Mouse (Mus musculus) liver, embryonic 11.5 days (tissue): Measurements from ENCODE around the gene Tnk1. TPM values are rescaled to one million over a fixed set of nuclear protein-coding genes. Genes with fewer than 3 reads are reported as not detected.

Experiments used
- ATAC-seq: fragments of 200-750 bp; cut with Nextera tagmentation; replicated peaks from 2 replicates; pipeline ENCODE4 v1.8.0; 2017; ENCODE audit warnings: moderate number of reproducible peaks, mild to moderate bottlenecking, moderate TSS enrichment, moderate library complexity; ENCODE audit not compliant: low FRiP score
- DNase-seq: peaks from one replicate; pipeline ENCODE4 v3.0.0-alpha.2; 2017; ENCODE audit warnings: low spot score
- H3K27ac ChIP-seq: fragments of 300-500 bp; sonication (generic); 2 replicates; pipeline ENCODE4 v1.5.1; 2014; ENCODE audit warnings: mild to moderate bottlenecking, low read depth, low read length, control low read depth
- H3K27me3 ChIP-seq: fragments of 300-500 bp; sonication (generic); replicated peaks from 2 replicates; pipeline ENCODE4 v1.6.1; 2014; ENCODE audit warnings: low read length, mixed read lengths; ENCODE audit not compliant: control insufficient read depth, insufficient read depth
- H3K36me3 ChIP-seq: fragments of 300-500 bp; sonication (generic); 2 replicates; pipeline ENCODE4 v1.6.1; 2014; ENCODE audit warnings: mild to moderate bottlenecking, low read length, moderate library complexity, mixed read lengths; ENCODE audit not compliant: control insufficient read depth, insufficient read depth
- H3K4me1 ChIP-seq: fragments of 300-500 bp; sonication (generic); replicated peaks from 2 replicates; pipeline ENCODE4 v1.6.1; 2014; ENCODE audit warnings: low read length, mixed read lengths; ENCODE audit not compliant: control insufficient read depth, insufficient read depth
- H3K4me2 ChIP-seq: fragments of 300-500 bp; sonication (generic); 2 replicates; pipeline ENCODE4 v1.6.1; 2014; ENCODE audit warnings: mild to moderate bottlenecking, control low read depth, moderate library complexity
- H3K4me3 ChIP-seq: fragments of 300-500 bp; sonication (generic); 2 replicates; pipeline ENCODE4 v1.5.1; 2014; ENCODE audit warnings: low read depth, low read length, control low read depth
- H3K9ac ChIP-seq: fragments of 300-500 bp; sonication (generic); 2 replicates; pipeline ENCODE4 v1.6.1; 2014; ENCODE audit warnings: low read depth, low read length, control low read depth
- H3K9me3 ChIP-seq: fragments of 300-500 bp; sonication (generic); 2 replicates; pipeline ENCODE4 v1.6.1; 2016; ENCODE audit warnings: low read length, inconsistent platforms, mixed read lengths; ENCODE audit not compliant: control insufficient read depth
- WGBS: fragments of 180-500 bp; shearing (Covaris S2); extraction: QIAGEN DNeasy Blood & Tissue Kit; methylation state at CpG from one replicate; pipeline ENCODE4 v1.1.7; 2014; 5-methylcytosine and 5-hydroxymethylcytosine counted together
- polyA plus RNA-seq: library from polyadenylated mRNA; unstranded; fragments of >200 nt; fragmentation: Nextera tagmentation; extraction: Ambion mirVana; gene quantifications from 2 replicates; pipeline ENCODE4 v1.2.1, GENCODE M21; 2014

Gene Tnk1
- polyA plus RNA-seq, 1 experiment from 2014 or later: 0.62 TPM

DNA sequence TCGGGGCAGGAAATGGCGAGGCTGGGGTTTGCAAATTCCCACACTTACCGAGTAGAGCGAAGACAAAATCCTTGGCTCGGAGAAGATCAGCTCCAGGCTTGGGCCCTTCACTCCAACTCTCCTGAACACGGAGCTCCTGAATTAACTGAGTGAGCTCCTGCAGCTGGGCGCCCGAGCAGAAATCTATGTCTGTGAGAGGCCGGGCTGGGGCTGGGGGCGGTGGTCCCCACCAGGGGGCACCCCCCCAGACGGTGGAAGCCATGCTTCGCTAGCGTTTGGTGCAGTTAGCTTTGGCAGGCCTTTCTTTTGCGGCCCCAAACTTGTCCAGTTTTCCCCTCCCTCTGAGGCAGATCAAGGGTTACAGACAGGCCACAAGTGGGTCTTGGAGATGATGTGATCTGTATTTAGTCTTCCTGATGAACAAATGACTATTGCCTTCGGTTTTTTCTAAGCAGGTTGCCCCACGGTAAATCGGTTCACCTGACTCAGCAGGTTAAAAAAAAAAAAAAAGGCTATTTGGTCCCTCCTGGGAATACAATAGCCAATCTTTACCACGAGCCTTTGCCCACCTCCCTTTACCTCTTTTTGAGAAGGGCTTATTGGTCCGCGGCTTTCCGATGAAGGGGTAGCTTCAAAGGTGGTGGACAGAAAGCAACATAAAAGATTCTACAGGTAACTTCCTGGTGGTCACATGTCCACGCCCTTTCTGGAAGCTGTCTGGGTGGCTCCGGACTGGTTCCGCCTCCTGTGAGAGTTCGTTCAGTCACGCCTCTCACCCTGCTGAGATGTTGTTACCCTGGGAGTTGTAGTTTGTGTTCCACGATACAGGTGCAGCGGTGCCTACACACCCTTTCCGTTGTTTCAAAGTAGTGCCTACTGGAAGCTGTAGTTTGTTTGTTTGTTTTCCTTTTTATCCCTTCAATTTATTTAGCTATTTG is 53.3 kb downstream of the Tnk1 start, which contains the start of gene Tmem102:
Gene Tmem102, minus strand, starts transcription at position 653 of the 938 bp plus-strand sequence.
- no peak for DNase-seq
- ATAC-seq: no peak
- WGBS: 14% methylated on average over 29 of the region's 29 CpGs

DNA sequence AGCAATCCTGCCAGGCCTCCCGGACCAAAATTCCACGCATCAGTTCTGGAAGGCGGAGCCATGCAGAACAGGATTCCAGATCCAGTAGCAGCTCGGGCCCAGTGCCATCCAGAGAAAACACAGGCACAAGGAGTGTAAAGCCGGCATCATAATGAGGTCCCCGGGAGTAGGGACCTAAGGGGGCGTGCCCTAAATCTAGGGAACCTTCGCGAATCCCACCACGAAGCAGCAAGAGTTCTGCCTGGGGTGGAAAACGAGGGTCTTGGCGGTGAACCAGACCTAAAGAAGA is 53.9 kb downstream of the Tnk1 start:
- 14% methylated on average over 12 of the region's 12 CpGs for WGBS
- Histone ChIP-seq H3K4me2 (peak overlapping the region; percentile 94), H3K4me3 (peak overlapping the region; percentile 58), H3K9me3 (no peaks in the 10 kb centered on the region), H3K4me1 (peaks cover 43% of the 10 kb centered on the region), H3K36me3 (no peaks in the 10 kb centered on the region), H3K27ac (no peak overlapping the region), H3K27me3 (peaks cover 65% of the 10 kb centered on the region), H3K9ac (no peak overlapping the region; the same call in 1 of the 2 replicates)
- DNase-seq: no peak
- no peak for ATAC-seq

More for the DNA sequence above, 53.3 kb downstream of the Tnk1 start, which contains the start of gene Tmem102:
- peak within 1 kb of the TSS; percentile 58 for H3K4me3 ChIP-seq
- H3K27ac ChIP-seq: no peak within 1 kb of the TSS
- peaks cover 41% of the 10 kb centered on the region for H3K4me1 ChIP-seq
- H3K36me3 ChIP-seq: no peaks in the 10 kb centered on the region
- peak within 1 kb of the TSS; percentile 25; the same call in 1 of the 2 replicates for H3K9ac ChIP-seq
- H3K27me3 ChIP-seq: peaks cover 59% of the 10 kb centered on the region
- H3K4me2 ChIP-seq: peak within 1 kb of the TSS; percentile 94
- H3K9me3 ChIP-seq: no peaks in the 10 kb centered on the region

DNA sequence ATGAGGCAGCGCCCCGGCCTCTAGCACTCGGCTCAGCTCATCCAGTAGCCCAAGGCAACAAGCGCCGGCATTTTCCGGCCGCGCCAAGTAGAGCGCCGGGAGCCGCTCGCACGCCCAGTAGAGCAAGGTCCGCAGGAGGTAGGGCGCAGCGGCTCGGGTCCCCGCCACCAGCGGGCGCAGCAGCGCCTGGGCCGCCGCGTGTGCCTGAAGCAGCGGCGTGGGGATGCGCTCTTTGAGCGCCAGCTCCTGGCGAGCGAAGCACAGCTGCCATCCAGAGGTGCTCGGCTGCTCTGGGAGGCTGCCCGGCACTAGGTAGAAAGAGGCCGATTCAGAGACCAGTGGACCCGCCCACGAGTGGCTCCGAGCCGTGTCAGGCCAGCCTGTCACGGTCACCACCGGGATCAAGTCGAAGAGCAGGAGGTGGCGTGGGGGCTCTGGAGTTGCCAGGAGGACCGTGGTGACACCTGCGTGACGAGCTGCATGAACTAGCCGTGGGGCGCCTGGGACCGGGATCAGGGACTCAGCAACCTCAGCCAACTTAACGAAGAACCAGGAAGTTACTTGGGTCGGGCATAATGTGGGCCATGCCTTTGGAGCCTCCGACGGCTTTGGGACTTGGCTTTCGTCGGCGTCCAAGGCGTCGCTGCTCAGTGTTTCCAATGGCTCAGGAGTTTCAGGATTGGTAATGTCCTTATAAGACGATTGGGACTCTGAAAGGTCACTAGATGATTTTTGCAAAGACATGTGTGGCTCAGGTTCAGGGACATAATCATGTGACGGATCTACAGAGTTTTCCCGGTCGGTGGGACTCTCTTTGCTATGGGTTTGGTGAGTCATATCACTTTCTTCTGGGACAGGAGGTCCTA is 54.5 kb downstream of the Tnk1 start:
- ATAC-seq: peak; percentile 76
- Histone ChIP-seq H3K9me3 (no peaks in the 10 kb centered on the region), H3K36me3 (no peaks in the 10 kb centered on the region), H3K4me2 (peak overlapping the region; percentile 94), H3K4me3 (peak overlapping the region; percentile 58), H3K27ac (no peak overlapping the region), H3K9ac (peak overlapping the region; percentile 59), H3K4me1 (peaks cover 46% of the 10 kb centered on the region), H3K27me3 (peaks cover 71% of the 10 kb centered on the region)
- 2% methylated on average over 60 of the region's 60 CpGs for WGBS
- peak; percentile 68 for DNase-seq

DNA sequence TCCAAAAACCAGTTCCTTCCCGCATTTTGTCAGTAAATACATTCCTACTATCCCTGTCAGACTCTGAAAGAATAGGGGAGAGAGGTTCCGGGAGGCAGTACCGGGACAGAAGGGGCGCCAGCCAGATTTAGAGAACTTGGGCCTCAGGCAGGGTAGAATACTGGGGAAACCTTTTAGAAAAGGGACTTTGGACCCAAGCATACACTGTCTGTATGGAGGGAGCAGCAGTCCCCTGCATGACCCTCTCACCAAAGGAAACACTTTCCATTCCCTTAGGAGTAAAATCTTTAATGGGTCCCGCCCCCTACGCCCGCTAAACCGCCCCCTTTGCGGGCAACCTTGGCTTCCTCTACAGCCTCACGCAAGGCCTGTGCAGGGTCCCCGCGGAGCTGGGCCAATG is 55.2 kb downstream of the Tnk1 start:
- Histone ChIP-seq H3K9ac (peak overlapping the region; percentile 59), H3K36me3 (no peaks in the 10 kb centered on the region), H3K27me3 (peaks cover 76% of the 10 kb centered on the region), H3K4me1 (peaks cover 46% of the 10 kb centered on the region), H3K4me3 (peak overlapping the region; percentile 58), H3K9me3 (no peaks in the 10 kb centered on the region), H3K27ac (no peak overlapping the region), H3K4me2 (peak overlapping the region; percentile 94)
- no peak for DNase-seq
- ATAC-seq: peak; percentile 33
- WGBS: 2% methylated on average over 12 of the region's 12 CpGs

DNA sequence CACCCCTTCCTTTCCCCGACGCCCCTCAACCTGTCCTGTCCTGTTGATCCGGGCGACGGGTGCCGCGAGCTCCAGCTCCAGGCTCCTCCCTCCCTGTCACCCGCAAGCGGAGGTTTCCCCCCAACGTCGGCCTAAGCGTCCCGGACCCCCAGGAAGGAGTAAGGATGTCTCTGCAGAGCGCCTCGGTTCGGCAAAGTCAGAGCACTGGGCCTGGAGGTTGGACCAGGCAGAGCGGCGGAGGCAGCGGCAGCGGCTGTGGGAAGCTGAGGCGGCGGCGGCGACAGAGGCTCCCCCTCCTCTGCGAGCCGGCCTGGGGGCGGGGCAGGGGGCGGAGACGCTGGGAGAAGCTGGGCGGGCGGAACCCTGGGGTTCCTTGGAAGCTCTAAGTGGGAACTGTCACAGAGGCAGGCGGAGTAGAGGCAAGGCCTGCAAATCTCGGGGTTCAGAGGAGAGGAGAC is 55.9 kb downstream of the Tnk1 start:
- Histone ChIP-seq H3K27ac (no peak overlapping the region; the same call in 1 of the 2 replicates), H3K9me3 (no peaks in the 10 kb centered on the region), H3K4me1 (peaks cover 46% of the 10 kb centered on the region), H3K9ac (peak overlapping the region; percentile 59; the same call in 1 of the 2 replicates), H3K27me3 (peaks cover 81% of the 10 kb centered on the region), H3K36me3 (no peaks in the 10 kb centered on the region), H3K4me3 (peak overlapping the region; percentile 58), H3K4me2 (peak overlapping the region; percentile 94)
- 0% methylated on average over 31 of the region's 33 CpGs for WGBS
- peak; percentile 35; the same call in 1 of the 2 replicates for ATAC-seq
- peak; percentile 86 for DNase-seq

DNA sequence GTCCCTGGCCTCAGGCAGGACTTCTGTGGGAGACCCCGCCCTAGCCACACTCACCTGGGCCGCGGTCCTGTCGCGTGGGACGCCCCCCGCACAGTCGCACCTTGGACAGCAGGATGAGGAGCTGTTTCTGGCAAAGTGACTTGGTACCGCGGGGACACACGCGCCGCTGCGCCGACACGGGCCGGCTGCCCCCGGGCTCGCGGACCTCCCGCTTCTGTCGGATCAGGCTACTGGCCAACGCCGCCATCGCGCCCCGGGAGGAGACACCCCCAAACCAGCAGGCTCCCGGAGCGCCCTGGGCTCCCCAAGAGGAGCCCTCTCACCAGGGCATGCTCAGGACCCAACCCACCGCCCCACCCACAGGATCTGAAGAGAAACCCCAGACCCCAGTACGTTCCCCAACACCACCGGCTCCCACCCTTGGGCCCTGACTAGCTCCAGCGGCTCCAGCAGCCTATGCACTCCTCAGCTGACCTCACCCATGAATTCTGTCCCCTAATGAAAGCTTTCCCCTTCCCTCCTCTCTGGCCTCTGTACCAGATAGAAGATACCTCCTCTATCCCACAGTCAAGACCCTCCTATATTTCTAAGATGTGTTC is 57.1 kb downstream of the Tnk1 start, which contains the start of gene Fgf11:
Gene Fgf11, minus strand, starts transcription at position 479 of the 599 bp plus-strand sequence.
- Histone ChIP-seq H3K4me2 (peak within 1 kb of the TSS; percentile 94), H3K36me3 (no peaks in the 10 kb centered on the region), H3K4me3 (peak within 1 kb of the TSS; percentile 58), H3K27me3 (peaks cover 83% of the 10 kb centered on the region), H3K9me3 (no peaks in the 10 kb centered on the region), H3K27ac (peak within 1 kb of the TSS; percentile 16; the same call in 1 of the 2 replicates), H3K9ac (peak within 1 kb of the TSS; percentile 59), H3K4me1 (peaks cover 46% of the 10 kb centered on the region)
- DNase-seq (no peak), ATAC-seq (no peak)
- 3% methylated on average over 33 of the region's 33 CpGs for WGBS
